Mouse (Mus musculus) heart, postnatal 14 days (tissue): ENCODE measurements around the gene Myf5. TPM values are rescaled to one million over a fixed set of nuclear protein-coding genes. Genes with fewer than 3 reads are reported as not detected.
A peak's percentile ranks its signal among the peaks of the same experiment; 100 is the strongest.

ENCODE experiments used
- DNase-seq, 2 experiments: peaks; one replicate each; pipeline ENCODE4 v3.0.0; 2021 to 2022
- intact Hi-C: fragments of 180-260 bp; cut with DNase I; formaldehyde crosslinking; loops from one replicate; pipeline ENCODE4 v1.15.1; 2025
- microRNA-seq, 2 experiments: library from miRNA; unstranded; fragments of <30 nt; microRNA quantifications; one replicate each; pipeline ENCODE4 v1.2.0; 2021 to 2022
- total RNA-seq, 2 experiments: library from RNA; stranded (reverse); gene quantifications; 2 replicates each; pipeline ENCODE4 v1.2.3; 2021

The Myf5 gene
- total RNA-seq, 2 experiments from 2014 or later = not detected

GRCm38 (mm10) chr10:107442781-107443180, 43.2 kb downstream of the Myf5 start:
- intact Hi-C loops = loop anchor here (5.0 kb wide), 1 partner anchor 305 kb away; no protein-coding TSS in a partner anchor
- DNase-seq = peak; percentile 8 to 49

- no peak for DNase-seq
- intact Hi-C loops = no loop called here
Observed at GRCm38 (mm10) chr10:107436967-107437366, 49.0 kb downstream of the Myf5 start.

Small RNAs within 50 kb of the gene (microRNA-seq; reads per million reads assigned to microRNA genes)
- 0 reads per million in 2 experiments for gene Gm44403

Other genes starting within 250 kb of the Myf5 start
- gene Lin7a, start 214.4 kb downstream of the Myf5 start, total RNA-seq = 1 to 10 TPM; 2.1 TPM
- gene Myf6, start 8.6 kb upstream of the Myf5 start, total RNA-seq = not detected
- under 1 TPM; 0.10 to 0.22 TPM for gene Ptprq, start 233.9 kb upstream of the Myf5 start, total RNA-seq